Mouse (Mus musculus) bone marrow macrophage, adult 2 months (primary cell): Measurements from ENCODE around the gene Sesn1.

Experiments
- CTCF ChIP-seq: IDR thresholded peaks from 2 replicates; pipeline ENCODE4 v1.5.1; 2012; ENCODE audit warnings: low read depth, mild to moderate bottlenecking, low read length, moderate library complexity
- POLR2A ChIP-seq: IDR thresholded peaks from 2 replicates; pipeline ENCODE4 v1.6.1; 2012; ENCODE audit warnings: mild to moderate bottlenecking, low read depth, low read length, borderline replicate concordance

GRCm38 (mm10) chr10:41879675-41880074 is 69.9 kb downstream of the Sesn1 start:
- no peak for TF ChIP-seq CTCF
- TF ChIP-seq POLR2A, result no peak
